Mouse (Mus musculus) brain, embryonic 14.5 days (tissue): ENCODE data around the gene Rbm7. TPM values are rescaled to one million over a fixed set of nuclear protein-coding genes. Genes with fewer than 3 reads are reported as not detected.

Experiments
- DNase-seq: peaks from one replicate; pipeline ENCODE4 v3.0.0-alpha.2; 2011; ENCODE audit warnings: low read depth
- CTCF ChIP-seq: fragments of 200-500 bp; IDR thresholded peaks from 2 replicates; pipeline ENCODE4 v1.5.1; 2012; ENCODE audit warnings: inconsistent platforms, mild to moderate bottlenecking, moderate library complexity, borderline replicate concordance; ENCODE audit not compliant: insufficient read depth, insufficient read length; ENCODE audit errors: extremely low read depth
- POLR2A ChIP-seq: fragments of 200-500 bp; IDR thresholded peaks from 2 replicates; pipeline ENCODE4 v1.6.1; 2012; ENCODE audit warnings: mild to moderate bottlenecking, inconsistent platforms, borderline replicate concordance; ENCODE audit not compliant: poor library complexity, insufficient read depth, insufficient read length, severe bottlenecking; ENCODE audit errors: extremely low read depth
- polyA plus RNA-seq: library from polyadenylated mRNA; depleted of rRNA; stranded (reverse); fragments of >200 nt; gene quantifications from 2 replicates; pipeline ENCODE4 v1.2.3, GENCODE M21; 2012

The Rbm7 gene
- polyA plus RNA-seq, 1 experiment: 38.6 TPM

DNA sequence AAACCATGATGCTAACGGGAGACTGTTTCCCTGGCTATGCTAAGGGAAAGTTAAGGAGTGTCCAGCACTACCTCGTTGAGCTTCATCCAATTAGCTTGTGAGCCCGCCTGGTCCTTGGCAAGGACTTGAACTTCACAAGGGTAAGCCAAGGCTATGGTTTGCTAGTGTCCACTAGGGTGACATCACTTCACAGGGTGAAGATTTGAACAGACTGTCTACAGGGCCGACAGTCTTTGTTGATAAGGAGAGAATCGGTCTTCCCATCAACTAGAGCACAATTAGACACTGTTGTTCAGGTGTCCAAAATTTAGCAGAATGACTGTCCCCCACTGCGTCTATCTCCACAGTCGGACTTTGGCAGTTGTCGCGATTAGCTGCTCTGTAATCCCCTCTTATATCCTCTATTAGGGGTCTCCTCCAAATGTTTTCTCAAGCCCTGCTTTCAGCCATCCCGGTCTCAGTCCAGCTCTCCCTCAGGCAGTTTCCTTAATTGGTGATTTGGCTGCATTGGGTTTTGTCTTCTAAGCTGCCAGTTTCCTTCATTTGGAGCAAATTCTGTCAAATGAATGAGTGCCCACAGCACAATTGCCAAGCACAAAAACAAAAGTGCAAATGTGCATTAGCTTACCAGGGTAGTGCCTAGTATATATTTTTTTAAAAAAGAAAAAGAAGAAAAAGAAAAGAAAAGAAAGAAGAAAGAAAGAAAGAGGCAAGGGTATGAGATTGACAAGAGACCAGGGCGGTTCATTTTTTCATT is 21.7 kb upstream of the Rbm7 start:
- DNase-seq: peak; percentile 96

DNA sequence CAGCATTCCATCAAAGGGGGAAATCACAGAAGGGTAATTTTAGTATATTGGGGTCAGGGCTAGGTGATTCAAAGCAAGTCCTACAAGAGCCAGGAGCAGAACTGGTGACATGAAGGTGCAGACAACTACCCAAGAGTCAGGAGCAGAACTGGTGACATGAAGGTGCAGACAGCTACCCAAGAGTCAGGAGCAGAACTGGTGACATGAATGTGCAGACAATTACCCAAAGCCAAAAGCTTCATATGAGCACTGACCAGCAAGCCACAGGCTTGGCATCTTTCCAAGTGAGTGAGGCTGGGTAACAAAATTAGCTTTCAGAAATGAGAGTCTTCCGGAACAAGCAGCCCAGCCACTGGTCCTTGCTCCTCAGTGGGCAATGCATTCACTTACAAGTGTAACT is 20.2 kb upstream of the Rbm7 start:
- TF ChIP-seq POLR2A: no peak
- TF ChIP-seq CTCF: no peak
- DNase-seq: peak; percentile 28

More for the DNA sequence above, 21.7 kb upstream of the Rbm7 start:
- TF ChIP-seq CTCF: no peak
- no peak for TF ChIP-seq POLR2A

GRCm38 (mm10) chr9:48510134-48510533 is 15.0 kb upstream of the Rbm7 start:
- no peak for DNase-seq

GRCm38 (mm10) chr9:48504741-48505365 is 9.8 kb upstream of the Rbm7 start:
- no peak for TF ChIP-seq POLR2A
- no peak for TF ChIP-seq CTCF
- DNase-seq: peak; percentile 53

More at GRCm38 (mm10) chr9:48510134-48510533, 15.0 kb upstream of the Rbm7 start:
- TF ChIP-seq CTCF (no peak), POLR2A (no peak)

DNA sequence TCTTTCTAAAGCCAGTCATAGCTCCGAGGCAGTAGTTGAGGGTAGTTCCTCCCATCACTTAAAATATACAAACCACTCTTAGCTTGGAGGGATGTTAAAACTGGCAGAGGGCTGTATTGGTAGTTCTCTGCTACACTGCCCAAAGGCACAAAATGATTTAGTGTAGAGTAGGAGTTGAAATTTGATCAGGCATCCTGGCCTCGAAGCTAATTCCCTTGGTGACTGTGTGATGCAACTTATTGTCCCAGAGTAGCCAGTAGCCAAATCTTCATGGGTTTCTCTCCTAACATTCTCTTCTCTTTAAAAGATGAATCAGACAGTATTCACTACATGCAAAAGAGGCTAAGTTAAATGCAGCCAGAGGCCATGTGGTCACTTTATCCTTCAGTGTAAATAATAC is 7.9 kb upstream of the Rbm7 start:
- TF ChIP-seq POLR2A: no peak
- no peak for TF ChIP-seq CTCF

DNA sequence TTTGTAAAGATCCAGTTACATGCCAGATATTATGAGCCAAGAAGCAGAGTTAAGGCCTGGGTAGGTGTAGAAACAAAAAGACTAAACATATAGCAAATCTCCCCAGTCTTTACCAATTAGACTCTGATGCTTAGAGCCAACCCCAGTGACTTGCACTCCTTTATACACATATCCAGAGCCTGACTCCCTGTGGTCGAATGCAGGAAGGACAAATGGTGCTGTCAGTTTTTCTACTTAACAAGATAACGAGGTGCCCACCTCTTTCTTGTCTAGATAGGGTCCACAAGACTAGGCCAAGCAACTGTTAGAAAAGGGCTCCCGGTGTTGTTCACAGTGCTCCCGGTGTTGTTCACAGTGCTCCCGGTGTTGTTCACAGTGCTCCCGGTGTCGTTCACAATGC is 6.1 kb upstream of the Rbm7 start:
- TF ChIP-seq POLR2A (no peak), CTCF (no peak)
- DNase-seq: no peak

More for the DNA sequence above, 7.9 kb upstream of the Rbm7 start:
- no peak for DNase-seq

- DNase-seq: no peak
Measured at GRCm38 (mm10) chr9:48495548-48495932, 441 bp upstream of the Rbm7 start.

DNA sequence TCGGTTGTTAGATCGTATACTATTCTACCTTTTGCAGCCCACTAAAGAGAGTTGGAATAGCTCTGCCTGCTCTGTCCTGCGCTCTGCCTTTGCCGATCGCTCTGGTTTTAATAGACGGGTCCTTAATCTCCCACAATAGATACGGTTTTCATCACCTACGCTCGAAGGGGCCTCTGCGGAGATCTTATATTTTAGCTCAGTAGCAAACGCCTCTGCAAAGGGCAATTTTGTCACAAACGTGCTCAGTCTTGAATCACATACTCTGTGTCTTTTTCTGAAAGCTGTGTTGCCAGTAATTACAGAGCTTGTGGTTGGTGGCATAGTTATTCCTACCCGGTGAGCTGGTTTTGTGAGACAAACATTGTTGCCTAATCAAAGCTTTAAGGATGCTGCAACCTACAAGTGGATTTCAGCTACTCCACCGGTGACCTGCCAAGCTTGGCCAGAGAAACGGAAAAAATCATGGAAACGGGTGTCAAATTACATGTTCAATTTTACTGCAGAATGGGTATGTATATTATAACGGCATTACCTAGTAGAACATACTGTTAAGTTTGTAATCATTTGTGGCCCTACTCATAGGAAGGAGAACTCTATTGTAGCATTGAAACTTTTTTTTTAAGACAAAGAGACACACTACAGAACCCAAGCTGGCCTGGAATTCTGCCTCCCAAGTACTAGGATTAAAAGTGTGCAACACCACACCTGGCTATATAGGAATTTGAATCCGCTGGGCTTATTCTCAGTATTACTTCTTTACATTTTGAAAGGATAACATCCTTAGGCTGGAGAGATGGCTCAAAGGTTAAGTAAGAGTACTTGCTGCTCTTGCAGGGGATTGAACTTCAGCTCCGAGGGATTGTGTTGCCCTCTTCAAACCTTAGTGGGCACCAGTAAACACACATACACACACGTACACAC is 13.6 kb downstream of the Rbm7 start:
- no peak for TF ChIP-seq CTCF
- no peak for TF ChIP-seq POLR2A
- no peak for DNase-seq

More at GRCm38 (mm10) chr9:48495548-48495932, 441 bp upstream of the Rbm7 start:
- no peak for TF ChIP-seq CTCF

DNA sequence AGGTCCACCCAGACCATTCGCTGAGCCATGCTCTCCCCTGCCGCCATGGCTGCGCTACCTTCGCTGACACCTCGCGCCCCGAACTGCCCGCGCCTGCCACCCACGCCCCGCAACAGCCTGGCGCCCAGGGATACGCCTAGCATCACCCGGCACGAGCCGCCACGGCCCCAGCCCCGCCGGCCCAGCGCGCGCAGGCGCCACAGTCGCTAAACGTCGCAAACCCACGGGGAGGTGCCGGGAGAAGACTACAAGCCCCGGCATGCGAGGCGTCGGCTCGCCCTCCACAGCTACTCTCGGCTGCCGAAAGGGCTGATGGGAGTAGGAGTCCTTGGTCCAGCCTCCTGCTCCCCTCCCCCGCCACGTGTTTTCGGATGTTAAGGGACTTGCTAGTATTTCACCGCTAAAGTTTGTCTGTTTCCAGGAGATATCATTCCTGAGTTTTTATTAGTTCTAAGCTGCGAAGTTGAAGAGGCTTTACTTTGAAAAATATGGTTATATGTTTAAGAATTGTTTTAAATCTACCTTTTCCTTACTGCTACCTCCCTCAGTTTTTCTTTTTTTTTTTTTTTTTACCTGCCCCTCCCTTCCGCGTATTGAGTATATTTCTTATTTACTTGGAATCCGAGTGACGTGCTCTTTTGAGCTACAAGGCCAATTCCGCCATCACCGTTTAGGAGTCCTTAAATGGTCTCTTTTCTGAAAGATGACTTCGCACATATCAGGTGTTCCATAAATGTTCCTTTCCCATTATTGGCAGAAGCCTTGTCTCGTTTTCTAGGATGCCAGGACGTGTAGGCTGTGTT is 14.5 kb downstream of the Rbm7 start, which contains the start of gene Rexo2:
Gene Rexo2 (minus strand): TSS at position 213 of the 803 bp plus-strand sequence.
- peak; percentile 83 for TF ChIP-seq POLR2A
- TF ChIP-seq CTCF: no peak
- DNase-seq: peak; percentile 98

GRCm38 (mm10) chr9:48479838-48480410 is 15.2 kb downstream of the Rbm7 start:
- DNase-seq: no peak
- TF ChIP-seq POLR2A: no peak
- no peak for TF ChIP-seq CTCF

- TF ChIP-seq CTCF: no peak
- no peak for TF ChIP-seq POLR2A
- no peak for DNase-seq
Measured at GRCm38 (mm10) chr9:48478808-48479207, 16.3 kb downstream of the Rbm7 start.
